Mouse (Mus musculus): Measurements from ENCODE around the gene Abl1.
A peak's percentile ranks its signal among the peaks of the same experiment; 100 is the strongest.
"Not testable (repeated sequence)": the region's sequence is repeated elsewhere in the genome, so short reads cannot be mapped to it uniquely, and the experiment has no call there.

The Abl1 gene

DNA sequence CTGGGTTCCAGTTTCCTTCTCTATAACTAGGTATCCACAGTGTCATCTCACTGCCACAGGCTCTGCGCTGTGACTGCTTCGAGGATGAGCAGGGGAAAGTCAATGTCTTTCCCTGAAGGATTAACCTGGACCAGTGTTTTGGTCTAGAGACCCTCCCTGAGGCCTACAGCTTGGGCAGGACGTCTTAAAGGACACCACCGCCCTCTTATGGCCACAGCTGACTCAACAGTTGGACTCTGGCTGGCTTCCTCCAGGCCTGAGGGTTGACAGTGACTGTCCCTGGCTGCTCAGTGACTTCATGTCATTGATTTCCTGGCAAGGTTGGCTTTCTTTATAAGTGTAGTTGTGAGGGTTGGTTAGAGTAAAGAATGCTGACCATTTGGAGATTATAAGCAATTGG is 20.8 kb upstream of the Abl1 start:
- Histone ChIP-seq H3K27me3 (ENCODE audit: control insufficient read depth, insufficient read depth, low read length, poor library complexity, severe bottlenecking) (no peaks in the 10 kb centered on the region; the same call in 1 of the 2 replicates), H3K36me3 (ENCODE audit: control insufficient read depth, insufficient read depth, low read length, poor library complexity, severe bottlenecking) (no peaks in the 10 kb centered on the region)
- peak; percentile 32 for DNase-seq (ENCODE audit: low read depth, low spot score)

DNA sequence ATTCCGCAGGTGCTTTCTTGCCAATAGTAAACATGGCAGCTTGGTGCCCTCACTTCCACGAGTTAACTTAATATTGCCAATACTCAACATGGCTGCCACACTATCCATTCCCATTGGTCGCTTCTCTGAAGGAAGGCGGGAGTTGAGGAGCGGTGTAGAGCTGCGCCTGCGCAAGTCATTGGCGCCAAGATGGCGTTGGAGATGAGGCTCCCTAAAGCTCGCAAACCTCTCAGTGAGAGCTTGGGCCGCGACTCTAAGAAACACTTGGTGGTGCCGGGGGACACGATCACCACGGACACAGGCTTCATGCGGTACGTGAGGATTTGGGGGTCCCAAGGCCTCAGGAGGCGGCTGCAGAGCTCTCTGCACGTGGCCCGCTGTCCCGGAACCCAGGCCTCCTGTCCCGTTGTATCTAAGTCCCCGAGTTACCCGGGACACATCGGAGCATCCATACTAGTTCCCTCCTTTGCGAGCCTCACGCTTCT is 17.6 kb upstream of the Abl1 start, which contains the start of gene Exosc2:
TSS of gene Exosc2 (plus strand) at position 165 of the 485 bp plus-strand sequence.
- DNase-seq (ENCODE audit: low read depth, low spot score), result peak; percentile 98
- H3K36me3 ChIP-seq (ENCODE audit: control insufficient read depth, insufficient read depth, low read length, poor library complexity, severe bottlenecking), result no peaks in the 10 kb centered on the region; the same call in 1 of the 2 replicates
- H3K27me3 ChIP-seq (ENCODE audit: control insufficient read depth, insufficient read depth, low read length, poor library complexity, severe bottlenecking), result no peaks in the 10 kb centered on the region

DNA sequence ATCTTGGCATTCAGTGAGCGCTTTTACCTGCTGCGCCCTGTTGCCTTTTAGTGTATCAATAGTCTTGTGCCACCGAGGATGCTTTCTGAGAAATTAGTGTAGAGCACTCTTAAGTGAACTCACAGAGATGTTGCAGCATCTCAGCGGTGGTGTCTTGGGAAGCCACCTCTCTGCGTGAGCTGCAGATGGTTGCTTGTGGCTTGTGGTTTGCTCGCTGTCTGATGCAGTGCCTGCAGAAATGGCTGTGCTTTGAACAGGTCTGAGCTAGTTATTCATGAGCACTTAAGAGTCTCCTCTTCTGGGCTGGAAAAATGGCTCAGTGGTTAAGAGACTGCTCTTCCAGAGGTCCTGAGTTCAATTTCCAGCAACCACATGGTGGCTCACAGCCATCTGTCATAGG is 9.5 kb upstream of the Abl1 start:
- DNase-seq (ENCODE audit: low read depth, low spot score), result no peak
- Histone ChIP-seq H3K36me3 (ENCODE audit: control insufficient read depth, insufficient read depth, low read length, poor library complexity, severe bottlenecking) (peaks cover 4% of the 10 kb centered on the region), H3K27me3 (ENCODE audit: control insufficient read depth, insufficient read depth, low read length, poor library complexity, severe bottlenecking) (no peaks in the 10 kb centered on the region)

DNA sequence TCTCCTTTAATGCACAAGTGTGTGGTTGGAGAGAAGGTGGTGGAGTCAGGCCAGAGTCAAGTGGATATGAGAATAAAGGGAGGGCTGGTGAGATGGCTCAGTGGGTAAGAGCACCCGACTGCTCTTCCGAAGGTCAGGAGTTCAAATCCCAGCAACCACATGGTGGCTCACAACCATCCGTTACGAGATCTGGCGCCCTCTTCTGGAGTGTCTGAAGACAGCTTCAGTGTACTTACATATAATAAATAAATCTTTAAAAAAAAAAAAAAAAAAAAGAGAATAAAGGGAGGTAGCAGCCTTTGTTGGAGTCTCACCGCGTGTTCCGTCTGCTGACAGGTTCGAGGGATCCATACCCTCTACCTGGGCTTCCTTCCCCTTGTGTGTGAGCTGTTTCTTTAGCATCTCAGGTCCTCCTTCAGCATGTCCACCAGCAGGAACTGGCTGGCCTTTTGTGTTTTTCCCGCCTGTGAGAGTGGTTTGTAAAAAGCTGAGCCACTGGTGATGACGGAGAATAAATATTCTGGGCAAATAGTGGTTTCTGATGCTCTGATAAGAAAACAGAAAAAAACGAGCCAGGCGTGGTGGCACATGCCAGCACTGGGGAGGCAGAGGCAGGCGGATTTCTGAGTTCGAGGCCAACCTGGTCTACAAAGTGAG is 7.0 kb upstream of the Abl1 start:
- not testable (repeated sequence) for DNase-seq (ENCODE audit: low read depth, low spot score); H3K27me3 ChIP-seq (ENCODE audit: control insufficient read depth, insufficient read depth, low read length, poor library complexity, severe bottlenecking); H3K36me3 ChIP-seq (ENCODE audit: control insufficient read depth, insufficient read depth, low read length, poor library complexity, severe bottlenecking)

DNA sequence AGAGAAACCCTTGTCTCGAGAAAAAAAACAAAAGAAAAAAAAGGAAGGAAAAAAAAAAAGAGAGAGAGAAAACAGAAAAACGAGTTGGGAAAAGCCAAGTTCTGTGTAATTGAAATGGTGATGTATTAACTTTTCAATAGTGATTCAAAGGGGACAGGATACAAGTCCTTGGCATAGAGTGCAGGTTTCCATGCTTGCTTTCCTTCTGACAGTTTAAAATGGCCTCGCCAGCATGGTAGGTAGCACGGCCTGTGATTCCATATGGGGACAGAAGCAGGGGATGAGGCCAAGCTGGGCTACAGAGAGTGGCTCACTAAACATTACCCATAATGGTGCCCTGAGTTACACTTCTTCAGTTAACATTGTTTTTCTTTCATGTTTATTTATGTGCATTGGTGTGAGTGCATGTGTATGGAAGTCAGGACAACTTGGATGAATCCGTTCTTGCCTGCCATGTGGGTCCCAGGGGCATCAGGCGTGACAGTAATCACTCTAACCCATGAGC is 6.4 kb upstream of the Abl1 start:
- Histone ChIP-seq H3K27me3 (ENCODE audit: control insufficient read depth, insufficient read depth, low read length, poor library complexity, severe bottlenecking) (no peaks in the 10 kb centered on the region), H3K36me3 (ENCODE audit: control insufficient read depth, insufficient read depth, low read length, poor library complexity, severe bottlenecking) (peaks cover 4% of the 10 kb centered on the region)
- DNase-seq (ENCODE audit: low read depth, low spot score), result no peak

DNA sequence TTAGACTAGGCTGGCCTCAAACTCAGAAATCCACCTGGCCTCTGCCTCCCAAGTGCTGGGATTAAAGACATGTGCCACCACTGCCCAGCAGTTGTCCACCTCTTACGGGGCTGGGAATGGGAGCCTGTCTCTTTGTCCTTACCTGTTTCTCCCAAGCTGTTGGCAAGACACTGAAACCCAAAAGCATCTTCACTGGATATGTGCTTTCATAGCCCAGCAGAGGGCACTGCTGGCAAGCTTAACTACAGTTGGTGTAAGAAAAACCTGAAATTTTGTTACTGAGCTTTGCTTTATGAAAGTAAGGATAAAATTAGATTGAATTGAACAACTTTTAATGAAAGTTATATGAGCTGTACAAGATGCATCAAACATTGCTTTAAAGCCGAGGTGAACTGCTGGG is 4.5 kb upstream of the Abl1 start:
- Histone ChIP-seq H3K36me3 (ENCODE audit: control insufficient read depth, insufficient read depth, low read length, poor library complexity, severe bottlenecking) (peaks cover 1% of the 10 kb centered on the region; the same call in 1 of the 2 replicates), H3K27me3 (ENCODE audit: control insufficient read depth, insufficient read depth, low read length, poor library complexity, severe bottlenecking) (no peaks in the 10 kb centered on the region)
- peak; percentile 79 for DNase-seq (ENCODE audit: low read depth, low spot score)

DNA sequence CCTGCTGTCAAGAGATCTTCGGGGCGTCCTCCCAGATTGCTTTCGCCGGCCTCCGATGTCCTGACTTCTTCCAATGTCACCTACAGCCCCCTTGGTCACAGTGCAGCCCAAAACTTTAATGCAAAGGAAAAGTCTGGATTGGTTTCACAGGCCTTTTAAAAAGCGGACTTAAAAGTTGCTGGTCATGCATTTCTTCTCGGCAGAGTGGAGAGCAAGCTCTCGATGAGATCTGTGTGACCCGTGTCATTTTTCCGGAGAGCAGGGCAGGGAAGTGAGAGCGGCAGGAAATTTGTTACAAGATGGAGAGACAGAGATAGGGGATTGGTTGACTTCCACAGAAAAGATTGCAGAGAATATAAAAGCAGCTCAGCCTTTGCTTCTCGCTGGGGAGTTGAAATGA is 869 bp downstream of the Abl1 start:
- DNase-seq (ENCODE audit: low read depth, low spot score), result no peak
- Histone ChIP-seq H3K27me3 (ENCODE audit: control insufficient read depth, insufficient read depth, low read length, poor library complexity, severe bottlenecking) (no peaks in the 10 kb centered on the region), H3K36me3 (ENCODE audit: control insufficient read depth, insufficient read depth, low read length, poor library complexity, severe bottlenecking) (no peaks in the 10 kb centered on the region)

DNA sequence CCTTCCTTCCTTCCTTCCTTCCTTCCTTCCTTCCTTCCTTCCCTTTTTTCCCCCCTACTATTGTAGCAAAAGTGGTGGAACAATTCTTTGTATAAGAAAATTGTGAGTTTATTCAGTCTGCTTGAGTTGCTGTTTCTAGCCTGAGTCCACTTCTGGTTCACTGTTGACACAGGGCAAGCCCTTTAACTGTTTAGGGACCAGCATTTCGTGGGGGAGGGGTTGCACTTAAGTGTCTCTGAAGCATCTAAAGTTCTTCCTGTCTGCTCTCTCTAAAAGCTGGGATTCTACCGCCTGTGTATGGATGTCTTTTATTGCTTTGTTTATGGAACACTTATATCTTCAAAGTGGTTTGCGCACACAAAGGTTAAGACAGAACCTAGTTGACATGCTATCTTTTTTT is 1.9 kb downstream of the Abl1 start:
- no peaks in the 10 kb centered on the region for H3K27me3 ChIP-seq (ENCODE audit: control insufficient read depth, insufficient read depth, low read length, poor library complexity, severe bottlenecking)
- H3K36me3 ChIP-seq (ENCODE audit: control insufficient read depth, insufficient read depth, low read length, poor library complexity, severe bottlenecking), result no peaks in the 10 kb centered on the region
- no peak for DNase-seq (ENCODE audit: low read depth, low spot score)

DNA sequence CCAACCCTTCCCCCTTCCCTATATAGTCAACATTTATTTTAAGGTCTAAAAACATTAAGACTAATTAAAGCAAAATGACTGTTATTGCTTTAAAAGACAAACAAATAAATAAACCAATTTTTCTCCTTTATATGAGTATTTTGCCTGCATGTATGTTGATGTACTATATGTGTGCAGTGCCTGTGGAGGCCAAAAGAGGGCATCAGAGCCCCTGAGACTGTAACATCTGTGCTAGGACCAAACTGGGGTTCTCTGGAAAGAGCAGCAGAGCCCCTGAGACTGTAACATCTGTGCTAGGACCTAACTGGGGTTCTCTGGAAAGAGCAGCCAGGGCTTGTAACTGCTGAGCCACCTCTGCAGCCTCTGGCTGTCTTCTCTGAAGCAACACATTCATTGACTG is 10.0 kb downstream of the Abl1 start:
- DNase-seq (ENCODE audit: low read depth, low spot score), result no peak
- Histone ChIP-seq H3K36me3 (ENCODE audit: control insufficient read depth, insufficient read depth, low read length, poor library complexity, severe bottlenecking) (peaks cover 3% of the 10 kb centered on the region), H3K27me3 (ENCODE audit: control insufficient read depth, insufficient read depth, low read length, poor library complexity, severe bottlenecking) (no peaks in the 10 kb centered on the region)

DNA sequence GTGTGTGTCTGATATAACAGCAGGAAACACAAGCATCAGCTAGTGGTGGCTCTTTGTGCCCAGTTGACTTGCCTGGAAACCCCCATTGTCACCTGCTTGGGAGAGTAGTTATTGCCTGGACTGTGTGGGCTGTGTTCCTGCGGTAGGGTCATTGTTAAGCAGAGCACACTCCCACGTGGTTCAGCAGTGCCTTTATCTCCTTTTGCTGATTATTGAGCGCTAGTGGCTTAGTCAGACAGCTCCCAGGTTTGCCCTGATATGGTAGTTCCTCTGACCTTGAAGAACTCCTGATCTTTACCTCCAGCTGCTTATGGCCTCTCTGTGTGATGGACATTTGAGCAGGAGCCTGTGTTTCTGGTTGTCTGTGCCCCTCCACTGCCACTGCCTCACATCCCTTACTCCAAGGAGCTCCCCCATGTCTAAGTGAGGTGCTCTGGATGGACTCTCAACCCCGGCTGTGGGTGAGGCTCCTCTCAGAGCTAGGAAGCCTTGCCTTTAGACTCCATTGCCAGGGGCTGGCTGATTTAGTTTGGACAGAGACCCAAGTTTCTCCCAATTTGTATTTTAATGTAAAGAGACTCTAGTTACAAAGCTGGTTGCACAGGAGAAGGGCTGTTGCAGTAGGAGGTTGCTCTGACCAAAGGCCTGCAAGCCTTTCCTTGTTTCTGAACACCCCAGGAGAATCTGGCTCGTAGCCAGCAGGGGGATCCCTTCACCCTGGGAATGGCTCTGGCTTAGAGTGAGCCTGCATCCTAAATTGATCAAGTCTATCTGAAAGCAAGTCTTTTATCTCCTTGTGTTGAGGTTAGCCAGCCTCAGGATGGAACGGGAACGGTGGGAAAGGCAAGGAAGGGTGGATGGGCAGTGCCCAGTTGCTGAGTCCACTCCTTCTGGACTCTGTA is 12.6 kb downstream of the Abl1 start:
- peaks cover 3% of the 10 kb centered on the region for H3K36me3 ChIP-seq (ENCODE audit: control insufficient read depth, insufficient read depth, low read length, poor library complexity, severe bottlenecking)
- H3K27me3 ChIP-seq (ENCODE audit: control insufficient read depth, insufficient read depth, low read length, poor library complexity, severe bottlenecking), result no peaks in the 10 kb centered on the region
- no peak for DNase-seq (ENCODE audit: low read depth, low spot score)

DNA sequence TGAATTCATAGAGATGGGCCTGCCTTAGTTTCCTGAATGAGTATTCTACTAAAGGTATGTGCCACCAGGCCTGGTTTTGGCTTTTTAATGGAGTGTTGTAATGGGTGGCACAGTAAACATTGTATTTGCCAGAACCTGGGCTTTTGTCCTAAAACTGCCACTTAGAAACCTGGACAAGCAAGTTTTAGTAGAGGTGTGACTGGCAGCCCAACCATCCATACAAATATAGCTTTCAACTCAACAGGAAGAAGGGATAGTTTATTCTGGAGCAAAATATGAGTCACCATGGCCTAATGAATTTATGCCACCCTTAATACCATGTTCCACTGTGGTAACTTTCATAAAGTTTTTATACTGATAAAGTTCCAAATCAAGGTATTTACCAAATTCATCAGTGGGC is 15.1 kb downstream of the Abl1 start:
- no peaks in the 10 kb centered on the region for H3K27me3 ChIP-seq (ENCODE audit: control insufficient read depth, insufficient read depth, low read length, poor library complexity, severe bottlenecking)
- H3K36me3 ChIP-seq (ENCODE audit: control insufficient read depth, insufficient read depth, low read length, poor library complexity, severe bottlenecking), result no peaks in the 10 kb centered on the region; the same call in 1 of the 2 replicates
- no peak for DNase-seq (ENCODE audit: low read depth, low spot score)

DNA sequence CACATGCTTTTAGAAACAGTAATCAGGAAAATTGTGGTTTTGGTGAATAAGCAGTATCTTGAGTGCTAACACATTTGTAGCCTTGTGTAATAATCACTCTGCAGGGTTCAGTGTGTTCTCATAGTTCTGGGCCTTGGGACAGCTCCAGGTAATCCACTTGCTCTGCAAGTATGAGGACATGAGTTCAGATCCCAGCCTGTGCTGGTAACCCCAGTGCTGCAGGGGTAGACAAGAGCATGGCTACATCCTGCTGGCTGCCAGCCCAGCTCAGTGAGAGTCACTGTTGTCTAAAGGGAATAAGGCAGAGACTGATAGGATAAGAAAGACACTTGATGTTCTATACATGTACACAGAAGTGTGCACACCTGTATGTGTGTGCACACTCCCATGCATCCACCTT is 17.7 kb downstream of the Abl1 start:
- Histone ChIP-seq H3K36me3 (ENCODE audit: control insufficient read depth, insufficient read depth, low read length, poor library complexity, severe bottlenecking) (peaks cover 1% of the 10 kb centered on the region; the same call in 1 of the 2 replicates), H3K27me3 (ENCODE audit: control insufficient read depth, insufficient read depth, low read length, poor library complexity, severe bottlenecking) (no peaks in the 10 kb centered on the region)
- no peak for DNase-seq (ENCODE audit: low read depth, low spot score)

DNA sequence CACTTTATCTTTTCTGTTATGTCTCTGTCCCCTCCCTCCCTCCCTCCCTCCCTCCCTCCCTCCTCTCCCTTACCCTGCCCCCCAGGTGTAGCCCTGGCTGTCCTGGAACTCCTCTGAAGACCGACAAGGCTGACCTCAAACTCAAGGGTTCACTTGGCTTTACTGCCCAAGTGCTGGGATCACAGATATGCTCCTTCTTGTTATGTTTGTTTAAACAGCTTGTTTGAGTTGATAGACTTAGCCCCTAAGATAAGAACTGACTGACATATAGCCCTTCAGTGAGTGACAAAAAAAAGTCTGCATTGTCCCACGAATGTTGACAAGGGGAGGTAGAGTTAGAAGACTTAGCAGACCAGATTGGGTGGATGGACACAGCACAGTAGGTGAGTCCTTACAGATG is 18.4 kb downstream of the Abl1 start:
- DNase-seq (ENCODE audit: low read depth, low spot score), result no peak
- Histone ChIP-seq H3K36me3 (ENCODE audit: control insufficient read depth, insufficient read depth, low read length, poor library complexity, severe bottlenecking) (peaks cover 1% of the 10 kb centered on the region; the same call in 1 of the 2 replicates), H3K27me3 (ENCODE audit: control insufficient read depth, insufficient read depth, low read length, poor library complexity, severe bottlenecking) (no peaks in the 10 kb centered on the region)

DNA sequence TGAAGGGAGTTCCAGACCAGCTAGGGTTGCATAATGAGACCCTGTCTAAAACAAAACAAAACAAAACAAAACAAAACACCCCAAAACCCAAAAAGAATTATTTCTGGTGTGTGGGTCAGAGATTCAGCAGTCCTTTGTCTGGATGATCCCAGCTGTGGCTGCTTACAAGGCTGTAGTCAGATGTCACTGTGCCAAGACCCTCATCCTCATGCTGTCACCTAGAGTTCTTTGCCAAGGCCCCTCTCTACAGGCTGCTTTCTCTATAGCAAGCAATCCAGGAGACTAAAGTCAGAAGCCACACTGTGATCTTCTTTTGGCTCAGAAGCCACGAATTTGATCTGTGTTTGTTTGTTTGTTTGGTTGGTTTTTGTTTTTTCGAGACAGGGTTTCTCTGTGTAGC is 24.5 kb downstream of the Abl1 start:
- Histone ChIP-seq H3K36me3 (ENCODE audit: control insufficient read depth, insufficient read depth, low read length, poor library complexity, severe bottlenecking) (peaks cover 4% of the 10 kb centered on the region; the same call in 1 of the 2 replicates), H3K27me3 (ENCODE audit: control insufficient read depth, insufficient read depth, low read length, poor library complexity, severe bottlenecking) (no peaks in the 10 kb centered on the region)
- DNase-seq (ENCODE audit: low read depth, low spot score), result no peak

DNA sequence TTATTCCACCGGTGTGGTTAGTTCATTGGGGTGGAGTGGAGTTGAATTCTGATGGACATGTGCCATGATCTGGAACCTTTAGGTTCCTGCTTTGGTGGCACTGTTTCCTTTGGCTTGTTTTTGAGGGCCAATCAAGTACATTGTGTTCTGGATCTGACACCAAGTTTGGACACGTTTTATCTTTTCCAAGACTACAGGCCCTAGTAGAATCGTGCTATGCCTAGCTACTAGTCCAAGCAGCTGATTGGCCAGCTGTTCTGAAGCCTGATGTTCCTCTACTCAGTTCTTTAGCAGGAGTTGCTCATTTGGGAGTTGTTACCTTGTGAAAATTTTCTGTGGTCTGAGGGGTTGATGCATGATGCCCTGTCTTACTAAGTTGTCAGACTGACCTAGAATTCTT is 25.6 kb downstream of the Abl1 start:
- DNase-seq (ENCODE audit: low read depth, low spot score), result no peak
- no peaks in the 10 kb centered on the region for H3K27me3 ChIP-seq (ENCODE audit: control insufficient read depth, insufficient read depth, low read length, poor library complexity, severe bottlenecking)
- H3K36me3 ChIP-seq (ENCODE audit: control insufficient read depth, insufficient read depth, low read length, poor library complexity, severe bottlenecking), result peaks cover 4% of the 10 kb centered on the region; the same call in 1 of the 2 replicates

Data from splenic B cell, adult 2 months (primary cell).